Mouse (Mus musculus) liver, embryonic 14.5 days (tissue): ENCODE measurements around the gene Tmem199. TPM values are rescaled to one million over a fixed set of nuclear protein-coding genes. Genes with fewer than 3 reads are reported as not detected.
A peak's percentile ranks its signal among the peaks of the same experiment; 100 is the strongest.

Source experiments
- ATAC-seq: fragments of 200-750 bp; cut with Nextera tagmentation; 2 replicates; pipeline ENCODE4 v1.8.0; 2017; ENCODE audit warnings: moderate number of reproducible peaks, mild to moderate bottlenecking, moderate library complexity; ENCODE audit not compliant: insufficient read depth
- DNase-seq, 3 experiments: peaks; one replicate each; pipeline ENCODE4 v3.0.0-alpha.2; 2012 to 2013; ENCODE audit warnings: low read depth in 3 of 3, low spot score in 3 of 3
- H3K27ac ChIP-seq: fragments of 300-500 bp; sonication (generic); 2 replicates; pipeline ENCODE4 v1.5.1; 2014; ENCODE audit warnings: moderate library complexity, mild to moderate bottlenecking, control low read depth, inconsistent platforms
- H3K27me3 ChIP-seq: fragments of 300-500 bp; sonication (generic); 2 replicates; pipeline ENCODE4 v1.6.1; 2014; ENCODE audit warnings: mild to moderate bottlenecking, low read length, moderate library complexity; ENCODE audit not compliant: control insufficient read depth, insufficient read depth
- H3K36me3 ChIP-seq: fragments of 300-500 bp; sonication (generic); replicated peaks from 2 replicates; pipeline ENCODE4 v1.6.1; 2014; ENCODE audit warnings: low read depth; ENCODE audit not compliant: control insufficient read depth, insufficient read depth
- H3K4me1 ChIP-seq, 2 experiments: fragments of 200-500 bp in 1 of 2; fragments of 300-500 bp in 1 of 2; sonication (generic) in 1 of 2; replicated peaks; 2 replicates each; pipeline ENCODE4 v1.6.1; 2012 to 2014; ENCODE audit warnings: antibody characterized with exemption in 1 of 2, inconsistent platforms in 1 of 2, low read length in 1 of 2; ENCODE audit not compliant: control insufficient read depth in 2 of 2, insufficient read depth in 2 of 2
- H3K4me2 ChIP-seq: fragments of 300-500 bp; sonication (generic); 2 replicates; pipeline ENCODE4 v1.6.1; 2014; ENCODE audit warnings: low read depth, mild to moderate bottlenecking, control low read depth, moderate library complexity
- H3K4me3 ChIP-seq, 2 experiments: fragments of 200-500 bp in 1 of 2; fragments of 300-500 bp in 1 of 2; sonication (generic) in 1 of 2; 2 replicates each; pipeline ENCODE4 v1.5.1; 2012 to 2014; ENCODE audit warnings: low read depth in 2 of 2, low read length in 2 of 2, mild to moderate bottlenecking in 2 of 2, control low read depth in 1 of 2, inconsistent platforms in 1 of 2, moderate library complexity in 1 of 2; ENCODE audit not compliant: insufficient read depth in 1 of 2
- H3K9ac ChIP-seq: fragments of 300-500 bp; sonication (generic); replicated peaks from 2 replicates; pipeline ENCODE4 v1.6.1; 2014; ENCODE audit warnings: mild to moderate bottlenecking, control low read depth, moderate library complexity
- H3K9me3 ChIP-seq: fragments of 300-500 bp; sonication (generic); 2 replicates; pipeline ENCODE4 v1.6.1; 2016; ENCODE audit warnings: low read length, mixed read lengths; ENCODE audit not compliant: control insufficient read depth
- CTCF ChIP-seq: IDR thresholded peaks from 2 replicates; pipeline ENCODE4 v1.5.1; 2016; ENCODE audit warnings: antibody characterized with exemption, low read depth, control low read depth
- EP300 ChIP-seq: IDR thresholded peaks from 2 replicates; pipeline ENCODE4 v1.6.1; 2016; ENCODE audit warnings: antibody characterized with exemption, low read depth
- WGBS: fragments of 180-500 bp; shearing (Covaris S2); extraction: QIAGEN DNeasy Blood & Tissue Kit; methylation state at CpG from one replicate; pipeline ENCODE4 v1.1.7; 2014; ENCODE audit not compliant: insufficient replicate concordance; 5-methylcytosine and 5-hydroxymethylcytosine counted together
- polyA plus RNA-seq, 2 experiments: library from polyadenylated mRNA; depleted of rRNA in 1 of 2; stranded (reverse) in 1 of 2; unstranded in 1 of 2; fragments of >200 nt; fragmentation: Nextera tagmentation in 1 of 2; extraction: Ambion mirVana in 1 of 2; gene quantifications; 2 replicates each; pipeline versions ENCODE4 v1.2.1 to v1.2.3; 2012 to 2014

Gene Tmem199
- polyA plus RNA-seq, 2 experiments: 14.5 to 22.1 TPM

DNA sequence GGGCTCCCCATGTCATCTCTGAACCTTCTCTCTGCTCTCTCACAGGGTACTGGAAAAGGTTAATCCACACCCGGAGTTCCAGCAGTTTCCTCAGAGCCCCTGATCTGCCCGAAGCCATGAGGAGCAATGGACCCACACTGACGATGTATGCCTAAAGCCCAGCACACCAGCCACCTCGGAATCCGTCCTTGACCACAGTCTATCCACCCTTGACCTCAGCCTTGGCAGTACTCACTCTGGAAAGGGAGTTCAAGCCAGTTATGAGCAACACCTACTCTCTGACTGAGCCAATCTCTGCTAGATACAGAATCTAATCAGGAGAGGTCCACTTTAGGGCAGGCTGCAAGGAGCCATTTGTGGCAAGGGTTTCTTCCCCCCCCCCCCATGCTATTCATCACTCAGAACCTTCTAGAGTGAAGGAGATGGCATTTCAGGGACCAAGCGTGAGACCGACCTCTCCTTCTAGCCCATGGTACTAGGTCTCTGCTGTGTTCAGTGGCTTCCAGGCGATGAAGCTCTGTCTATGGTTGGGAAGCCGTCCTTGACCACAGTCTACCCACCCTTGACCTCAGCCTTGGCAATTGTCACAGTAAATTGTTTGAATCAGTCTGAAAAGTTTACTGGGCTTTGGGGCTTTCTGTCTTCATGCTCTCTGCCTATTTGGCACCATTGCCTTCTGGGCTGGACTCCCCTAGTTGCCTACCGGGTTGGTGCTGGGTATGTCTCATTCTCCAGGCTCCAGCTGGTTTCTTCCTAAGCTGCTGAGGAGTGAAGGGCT, 40.5 kb downstream of the Tmem199 start:
- Histone ChIP-seq H3K9me3 (no peaks in the 10 kb centered on the region), H3K4me1 (0 out of 4 replicates have a peak, but pooled peaks cover 0 to 1% of the 10 kb centered on the region in 2 experiments), H3K4me2 (no peak overlapping the region), H3K4me3 (no peak overlapping the region), H3K27ac (no peak overlapping the region), H3K36me3 (no peaks in the 10 kb centered on the region), H3K9ac (no peak overlapping the region), H3K27me3 (no peaks in the 10 kb centered on the region)
- TF ChIP-seq EP300 (no peak), CTCF (no peak)
- ATAC-seq: no peak
- no peak for DNase-seq
- 70% methylated on average over 10 of the region's 10 CpGs for WGBS

DNA sequence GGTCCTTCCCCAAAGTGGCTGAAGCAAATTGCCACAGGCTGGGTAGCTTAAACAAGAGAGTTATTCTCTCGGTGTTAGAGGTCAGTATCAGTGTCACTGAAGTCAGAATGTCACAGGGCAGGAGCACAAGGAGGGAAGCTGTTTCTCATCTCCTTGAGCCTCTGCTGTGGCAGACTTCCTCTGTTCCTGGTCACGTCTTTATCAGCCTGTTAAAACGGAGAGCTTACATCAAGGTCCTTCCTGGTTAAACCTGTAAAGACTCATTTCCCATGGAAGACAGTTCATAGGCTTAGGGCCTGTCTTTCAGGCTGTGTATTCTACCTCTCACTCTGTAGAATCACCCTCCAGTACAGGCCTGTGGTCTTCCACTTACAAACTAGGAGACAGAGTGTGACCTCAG, 44.0 kb downstream of the Tmem199 start:
- DNase-seq: no peak
- no peak for ATAC-seq
- Histone ChIP-seq H3K4me1 (peaks cover 9 to 24% of the 10 kb centered on the region in 2 experiments), H3K9me3 (no peaks in the 10 kb centered on the region), H3K9ac (no peak overlapping the region), H3K27ac (no peak overlapping the region), H3K27me3 (no peaks in the 10 kb centered on the region), H3K36me3 (no peaks in the 10 kb centered on the region), H3K4me2 (no peak overlapping the region), H3K4me3 (no peak overlapping the region)
- TF ChIP-seq CTCF: no peak
- 15% methylated on average over 3 of the region's 3 CpGs for WGBS

DNA sequence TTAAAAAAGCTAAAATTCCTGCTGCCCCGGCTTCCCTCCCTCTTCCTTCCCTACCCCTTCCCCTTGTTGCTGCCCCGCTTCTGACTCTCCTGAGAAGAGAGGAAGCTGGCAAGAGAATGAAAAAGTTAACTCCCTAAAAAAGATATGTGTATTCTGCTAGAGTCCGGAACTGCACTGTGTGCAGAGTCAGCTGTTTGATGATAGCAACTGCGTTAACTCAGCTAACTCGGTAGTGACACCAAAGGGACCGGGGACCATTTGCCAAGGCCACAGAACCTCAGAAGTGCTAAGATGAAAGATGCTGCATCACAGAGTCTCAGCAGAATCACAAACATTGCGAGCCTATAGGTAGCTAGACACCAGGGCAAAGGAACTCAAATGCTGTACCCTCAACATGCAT, 44.5 kb downstream of the Tmem199 start:
- H3K4me2 ChIP-seq: no peak overlapping the region
- no peaks in the 10 kb centered on the region for H3K27me3 ChIP-seq
- no peak overlapping the region for H3K9ac ChIP-seq
- 55% methylated on average over 7 of the region's 7 CpGs for WGBS
- H3K36me3 ChIP-seq: no peaks in the 10 kb centered on the region
- ATAC-seq (no peak), DNase-seq (no peak)
- no peaks in the 10 kb centered on the region for H3K9me3 ChIP-seq
- no peak for TF ChIP-seq CTCF
- TF ChIP-seq EP300: no peak
- H3K4me3 ChIP-seq: no peak overlapping the region
- H3K4me1 ChIP-seq: peaks cover 9 to 25% of the 10 kb centered on the region in 2 experiments
- H3K27ac ChIP-seq: no peak overlapping the region

- no peaks in the 10 kb centered on the region for H3K9me3 ChIP-seq
- H3K9ac ChIP-seq: no peak overlapping the region
- peaks cover 9 to 25% of the 10 kb centered on the region in 2 experiments for H3K4me1 ChIP-seq
- TF ChIP-seq EP300 (no peak), CTCF (no peak)
- peak overlapping the region; percentile 83 for H3K4me2 ChIP-seq
- DNase-seq (no peak), ATAC-seq (peak; percentile 16; the same call in 1 of the 2 replicates)
- no peak overlapping the region for H3K27ac ChIP-seq
- WGBS: 64% methylated on average over 23 of the region's 23 CpGs
- peak overlapping the region; percentile 61 to 72; a peak in 3 of 4 replicates for H3K4me3 ChIP-seq
- no peaks in the 10 kb centered on the region for H3K27me3 ChIP-seq
- no peaks in the 10 kb centered on the region for H3K36me3 ChIP-seq
Measured at GRCm38 (mm10) chr11:78466242-78466912, 45.6 kb downstream of the Tmem199 start.

DNA sequence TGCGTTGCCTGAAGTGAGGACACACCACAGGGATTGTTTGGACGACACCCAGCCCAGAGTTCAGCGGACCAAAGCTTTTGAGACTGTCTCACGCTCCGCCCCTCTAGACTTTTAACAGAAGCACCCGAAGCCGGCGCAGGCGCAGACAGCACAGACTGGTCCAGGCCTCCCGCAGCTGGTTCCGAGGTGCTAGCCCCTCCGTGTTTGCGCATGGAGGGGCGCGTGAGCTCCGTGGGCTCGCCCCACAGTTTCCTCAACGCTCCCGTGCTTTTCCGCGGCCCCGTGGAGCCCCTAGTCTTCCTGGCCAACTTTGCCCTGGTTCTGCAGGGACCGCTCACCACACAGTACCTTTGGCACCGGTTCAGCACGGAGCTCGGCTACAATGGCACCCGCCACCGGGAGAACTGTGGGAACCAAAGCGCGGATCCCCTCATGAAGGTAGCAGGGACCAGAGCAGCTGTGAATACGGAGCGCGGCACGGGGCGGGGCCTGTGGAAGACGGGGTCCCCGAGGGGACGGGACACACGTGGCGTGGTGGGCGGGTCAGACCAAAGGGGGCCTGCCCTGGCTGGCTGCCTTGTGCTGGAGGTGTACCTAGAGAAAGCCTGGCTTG, 46.3 kb downstream of the Tmem199 start, which contains the start of gene Slc46a1:
Slc46a1 (plus strand) TSS at position 130 of the 613 bp plus-strand sequence.
- H3K9ac ChIP-seq: peak within 1 kb of the TSS; percentile 55
- no peak for TF ChIP-seq CTCF
- TF ChIP-seq EP300: no peak
- no peaks in the 10 kb centered on the region for H3K27me3 ChIP-seq
- WGBS: under 1% methylated on average over 41 of the region's 41 CpGs
- no peaks in the 10 kb centered on the region for H3K9me3 ChIP-seq
- DNase-seq (peak in 2 of 3 experiments; percentile 26 to 41), ATAC-seq (peak; percentile 81)
- H3K27ac ChIP-seq: no peak within 1 kb of the TSS
- H3K4me3 ChIP-seq: peak within 1 kb of the TSS; percentile 61 to 72
- H3K36me3 ChIP-seq: no peaks in the 10 kb centered on the region
- H3K4me2 ChIP-seq: peak within 1 kb of the TSS; percentile 83
- peaks cover 9 to 25% of the 10 kb centered on the region in 2 experiments for H3K4me1 ChIP-seq
